8 mouse cellular contexts compared by ENCODE assay signal in the genomic region with DNA sequence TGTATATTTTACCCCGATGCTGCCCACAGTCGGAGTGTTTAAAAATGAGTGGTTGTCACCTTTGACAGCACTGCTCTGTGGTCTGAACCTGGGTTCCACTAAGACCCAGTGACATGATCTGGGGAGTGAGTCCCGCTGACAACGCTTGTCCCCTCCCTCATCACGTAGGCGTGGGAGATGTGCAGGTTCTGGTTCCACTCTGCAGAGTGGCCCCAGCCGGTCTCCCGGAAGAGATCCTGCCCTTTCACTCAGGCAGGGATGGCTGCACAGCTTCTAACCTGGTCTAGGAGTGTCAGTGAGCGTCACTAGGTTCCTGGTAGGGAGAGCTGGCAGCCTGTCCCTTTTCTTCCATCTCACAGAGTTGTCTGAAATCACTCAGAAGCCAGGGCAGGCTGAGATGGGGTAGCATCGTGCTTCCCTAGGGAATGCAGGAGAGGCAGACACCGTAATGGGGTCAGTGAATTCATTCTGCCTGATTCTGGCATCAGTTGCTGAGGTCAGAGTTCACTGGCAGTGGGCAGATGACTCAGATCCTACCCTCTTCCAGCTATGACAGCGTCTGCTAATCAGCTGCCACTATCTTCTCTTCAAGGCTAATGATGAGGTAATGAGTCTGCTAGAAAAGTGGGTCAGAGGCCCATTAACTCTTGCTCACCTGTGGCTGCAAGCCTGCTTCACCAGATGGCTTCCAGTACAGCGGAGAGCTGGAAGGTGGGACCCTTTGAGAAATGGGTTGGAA. TPM values are rescaled to one million over a fixed set of nuclear protein-coding genes. Genes with fewer than 3 reads are reported as not detected.
DNase-seq lines count a peak whose midpoint lies in the region; ATAC-seq and TF ChIP-seq lines count a peak whose summit lies in the region.
"Had no signal": no experiment of that assay in that cellular context is flagged by ENCODE, and none has a peak within 500 bp of the region (broad histone marks: within the 10 kb centered on the region; RNA-seq: fewer than 3 reads in every experiment).

No protein-coding gene starts in this region.

- no peak for DNase-seq in kidney, postnatal 14 days
- peak; percentile 94 for DNase-seq in Muller cell, postnatal 12 days (ENCODE audit: inconsistent ontology term)
- peak; percentile 84 for DNase-seq in adrenal gland, postnatal 14 days
- DNase-seq in layer of hippocampus, postnatal 36 days: no peak
- no peak for DNase-seq in right cerebral cortex, adult 2 months (ENCODE audit: low spot score in 2 of 2)
- DNase-seq: liver, embryonic 13.5 days had no signal

- H3K9ac ChIP-seq in kidney, embryonic 15.5 days: no peak overlapping the region
- H3K9ac ChIP-seq in intestine, postnatal 0 days (ENCODE audit: low read depth, low read length): no peak overlapping the region
- H3K9ac ChIP-seq: liver, embryonic 13.5 days had no signal

- no peaks in the 10 kb centered on the region for H3K27me3 ChIP-seq in kidney, embryonic 15.5 days
- no peaks in the 10 kb centered on the region for H3K27me3 ChIP-seq in intestine, postnatal 0 days (replicated peaks; ENCODE audit: control insufficient read depth, insufficient read depth, low read length)
- H3K27me3 ChIP-seq: liver, embryonic 13.5 days had no signal

- no peak for TF ChIP-seq CTCF in intestine, postnatal 0 days (IDR thresholded peaks at IDR 0.05; ENCODE audit: low read depth)

- H3K4me3 ChIP-seq in kidney, embryonic 15.5 days (replicated peaks): no peak overlapping the region
- no peak overlapping the region for H3K4me3 ChIP-seq in intestine, postnatal 0 days (ENCODE audit: low read depth, low read length)
- H3K4me3 ChIP-seq: liver, embryonic 13.5 days had no signal

- H3K36me3 ChIP-seq in kidney, embryonic 15.5 days: no peaks in the 10 kb centered on the region
- H3K36me3 ChIP-seq in intestine, postnatal 0 days (ENCODE audit: control insufficient read depth, insufficient read depth): no peaks in the 10 kb centered on the region
- H3K36me3 ChIP-seq: liver, embryonic 13.5 days had no signal

- H3K4me2 ChIP-seq in kidney, embryonic 15.5 days: no peak overlapping the region; the same call in 1 of the 2 replicates
- peak overlapping the region; percentile 13; the same call in 1 of the 2 replicates for H3K4me2 ChIP-seq in intestine, postnatal 0 days (replicated peaks; ENCODE audit: low read depth)
- H3K4me2 ChIP-seq: liver, embryonic 13.5 days had no signal

- no peaks in the 10 kb centered on the region for H3K9me3 ChIP-seq in kidney, embryonic 15.5 days (replicated peaks)
- no peaks in the 10 kb centered on the region for H3K9me3 ChIP-seq in intestine, postnatal 0 days (ENCODE audit: control insufficient read depth)
- H3K9me3 ChIP-seq: liver, embryonic 13.5 days had no signal

- no peak overlapping the region for H3K27ac ChIP-seq in kidney, embryonic 15.5 days
- H3K27ac ChIP-seq in intestine, postnatal 0 days (ENCODE audit: low read depth, low read length): peak overlapping the region; percentile 50
- H3K27ac ChIP-seq: liver, embryonic 13.5 days had no signal

- WGBS in kidney, embryonic 15.5 days: 30% methylated on average over 13 of the region's 13 CpGs
- WGBS in intestine, postnatal 0 days: 37% methylated on average over 13 of the region's 13 CpGs

- 0 out of 2 replicates have a peak, but pooled peaks cover 8% of the 10 kb centered on the region for H3K4me1 ChIP-seq in kidney, embryonic 15.5 days
- no peaks in the 10 kb centered on the region for H3K4me1 ChIP-seq in intestine, postnatal 0 days (replicated peaks; ENCODE audit: control insufficient read depth, insufficient read depth, low read length)
- H3K4me1 ChIP-seq: liver, embryonic 13.5 days had no signal

- 0 out of 2 replicates have a peak, but pooled peaks have one; percentile 18 for ATAC-seq in kidney, embryonic 15.5 days (replicated peaks; ENCODE audit: low FRiP score)
- peak; percentile 78 for ATAC-seq in intestine, postnatal 0 days

RNA-seq across cellular contexts. Expression of a gene that starts 36.7 kb away (rescaled TPM):
- 1.7 and 2.7 TPM in 2 replicates for polyA plus RNA-seq in kidney, embryonic 15.5 days (2015; fragmentation: Nextera tagmentation; extraction: Ambion mirVana)
- total RNA-seq in adrenal gland, postnatal 14 days (2021): 5.0 and 9.4 TPM in 2 replicates
- polyA plus RNA-seq in intestine, postnatal 0 days (2015; fragmentation: Nextera tagmentation; extraction: Ambion mirVana): 2.0 and 3.3 TPM in 2 replicates
- 10 to 100 TPM; 18.6 to 20.9 TPM for total RNA-seq in layer of hippocampus, postnatal 36 days (2021)

Comparison
In these comparisons a context has a peak if more than half of its experiments do, and no peak if none do; other contexts are left out.
1. DNase-seq: peak in Muller cell, postnatal 12 days (single experiment) and adrenal gland, postnatal 14 days (single experiment); none in kidney, postnatal 14 days (single experiment), layer of hippocampus, postnatal 36 days (0 of 2) and right cerebral cortex, adult 2 months (0 of 2).